Mouse (Mus musculus) spleen, adult 2 months (tissue): ENCODE results near the gene Gng12. TPM values are rescaled to one million over a fixed set of nuclear protein-coding genes. Genes with fewer than 3 reads are reported as not detected.

Experiments used
- DNase-seq, 2 experiments: peaks; one replicate each; pipeline versions ENCODE4 v3.0.0 to v3.0.0-alpha.2; 2012 to 2021; ENCODE audit warnings: low spot score in 2 of 2, low read depth in 1 of 2
- H3K27ac ChIP-seq: fragments of 200-500 bp; 2 replicates; pipeline ENCODE4 v1.5.1; 2012; ENCODE audit warnings: low read length, inconsistent platforms; ENCODE audit not compliant: insufficient read depth
- H3K27me3 ChIP-seq: fragments of 200-500 bp; 2 replicates; pipeline ENCODE4 v1.6.1; 2012; ENCODE audit warnings: mild to moderate bottlenecking, moderate library complexity, low read length, inconsistent platforms; ENCODE audit not compliant: control insufficient read depth, insufficient read depth
- H3K36me3 ChIP-seq: fragments of 200-500 bp; 2 replicates; pipeline ENCODE4 v1.6.1; 2012; ENCODE audit warnings: mild to moderate bottlenecking, low read length, inconsistent platforms; ENCODE audit not compliant: control insufficient read depth, insufficient read depth
- H3K4me1 ChIP-seq: fragments of 200-500 bp; 2 replicates; pipeline ENCODE4 v1.6.1; 2011; ENCODE audit warnings: inconsistent platforms; ENCODE audit not compliant: control insufficient read depth, insufficient read depth, insufficient read length
- H3K4me3 ChIP-seq: fragments of 200-500 bp; 2 replicates; pipeline ENCODE4 v1.5.1; 2011; ENCODE audit warnings: mild to moderate bottlenecking, inconsistent platforms; ENCODE audit not compliant: insufficient read depth, insufficient read length; ENCODE audit errors: extremely low read depth
- CTCF ChIP-seq: fragments of 200-500 bp; IDR thresholded peaks from 2 replicates; pipeline ENCODE4 v1.5.1; 2011; ENCODE audit warnings: mild to moderate bottlenecking, inconsistent platforms; ENCODE audit not compliant: insufficient read depth, insufficient read length, insufficient replicate concordance; ENCODE audit errors: extremely low read depth
- POLR2A ChIP-seq: fragments of 200-500 bp; IDR thresholded peaks from 2 replicates; pipeline ENCODE4 v1.6.1; 2011; ENCODE audit warnings: low read depth, low read length, inconsistent platforms
- WGBS: fragments of 180-500 bp; shearing (Covaris S2); methylation state at CpG from one replicate; pipeline ENCODE4 v1.1.7; 2018; 5-methylcytosine and 5-hydroxymethylcytosine counted together
- polyA plus RNA-seq: library from polyadenylated mRNA; depleted of rRNA; stranded (reverse); fragments of >200 nt; gene quantifications from 2 replicates; pipeline ENCODE4 v1.2.3, GENCODE M21; 2012

Gng12 gene
- polyA plus RNA-seq, 1 experiment: 6.9 TPM

DNA sequence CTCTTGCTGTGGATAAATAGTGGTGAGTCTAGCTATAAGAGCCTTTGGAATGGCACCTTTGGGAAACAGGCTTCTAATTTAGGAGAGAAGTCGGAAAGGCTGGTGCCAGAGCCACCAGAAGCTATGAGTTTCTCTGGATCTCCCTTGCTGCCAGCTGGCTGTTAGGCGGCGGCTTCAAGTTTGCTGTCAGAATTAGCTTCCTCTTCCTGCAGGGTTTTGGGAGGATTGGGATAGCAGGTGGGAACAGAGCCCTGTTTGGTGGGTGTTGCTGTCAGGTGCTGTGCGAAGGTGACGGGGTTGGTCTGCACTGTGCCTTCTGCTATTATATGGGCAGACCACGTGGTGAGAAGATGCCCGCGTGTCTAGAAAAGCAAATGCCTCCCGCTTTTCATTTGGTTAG, 7.0 kb downstream of the Gng12 start:
- no peaks in the 10 kb centered on the region for H3K27me3 ChIP-seq
- DNase-seq: no peak
- H3K4me1 ChIP-seq: peaks cover 8% of the 10 kb centered on the region; the same call in 1 of the 2 replicates
- H3K36me3 ChIP-seq: no peaks in the 10 kb centered on the region
- no peak overlapping the region for H3K27ac ChIP-seq
- WGBS: 89% methylated on average over 9 of the region's 9 CpGs
- TF ChIP-seq CTCF (no peak), POLR2A (no peak)
- no peak overlapping the region for H3K4me3 ChIP-seq

GRCm38 (mm10) chr6:66903720-66904119, 7.5 kb downstream of the Gng12 start:
- H3K36me3 ChIP-seq: no peaks in the 10 kb centered on the region
- 80% methylated on average over 6 of the region's 6 CpGs for WGBS
- peaks cover 8% of the 10 kb centered on the region; the same call in 1 of the 2 replicates for H3K4me1 ChIP-seq
- TF ChIP-seq CTCF (no peak), POLR2A (no peak)
- H3K4me3 ChIP-seq: no peak overlapping the region
- H3K27me3 ChIP-seq: no peaks in the 10 kb centered on the region
- no peak overlapping the region for H3K27ac ChIP-seq
- no peak for DNase-seq

DNA sequence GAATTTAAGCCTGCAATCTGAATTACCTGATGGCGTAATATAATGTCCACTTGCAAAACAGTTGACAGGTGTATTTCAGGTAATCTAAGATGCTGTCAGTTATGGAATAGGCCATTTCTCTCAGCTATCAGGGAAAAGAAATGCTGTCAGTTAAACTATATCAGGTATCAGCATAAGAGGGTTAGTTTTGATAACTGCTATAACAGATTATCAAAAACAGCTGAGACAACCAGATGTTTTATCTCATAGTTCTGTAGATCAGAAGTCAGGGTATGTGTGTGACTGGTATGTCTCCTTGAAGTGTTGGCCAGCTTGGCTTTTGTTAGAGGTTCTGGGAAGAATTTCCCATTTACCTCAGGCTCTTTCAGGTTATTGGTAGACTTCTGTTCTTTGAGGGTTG, 10.0 kb downstream of the Gng12 start:
- H3K4me1 ChIP-seq: peaks cover 11% of the 10 kb centered on the region; the same call in 1 of the 2 replicates
- 89% methylated on average over 1 of the region's 1 CpGs for WGBS

DNA sequence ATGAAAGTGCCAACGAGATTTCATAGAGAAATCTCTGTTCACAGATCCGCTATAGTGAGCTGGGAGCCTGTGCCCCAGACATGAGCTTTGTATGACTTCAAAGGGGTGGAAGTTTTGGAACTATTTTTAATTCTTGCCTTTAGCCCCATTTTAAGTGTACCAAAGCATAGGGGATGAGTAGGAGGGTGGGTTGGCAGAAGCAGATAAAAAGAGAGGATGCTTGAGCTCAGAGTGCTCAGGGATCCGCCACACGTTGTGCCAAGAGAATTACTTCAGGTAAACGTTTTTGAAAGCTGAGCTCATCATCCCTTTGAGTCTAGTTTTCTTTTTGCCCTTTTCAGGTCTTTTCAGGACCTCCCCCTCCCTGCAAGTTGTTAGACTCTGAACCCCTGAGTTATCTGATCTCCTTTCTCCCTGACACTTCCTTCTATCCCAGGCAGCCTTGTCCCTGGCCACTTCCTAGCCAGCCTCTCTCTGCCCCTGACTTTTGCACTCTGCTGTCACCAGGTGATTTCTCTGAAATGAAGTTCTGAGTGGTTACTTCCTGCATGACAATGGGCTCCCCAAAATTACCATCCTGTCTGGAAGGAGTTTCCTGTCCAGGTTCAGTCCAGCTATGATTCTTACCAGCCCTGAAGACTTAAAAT, 12.3 kb downstream of the Gng12 start:
- no peak for TF ChIP-seq POLR2A
- TF ChIP-seq CTCF: no peak
- H3K4me3 ChIP-seq: no peak overlapping the region
- H3K27ac ChIP-seq: no peak overlapping the region
- DNase-seq: no peak
- H3K27me3 ChIP-seq: no peaks in the 10 kb centered on the region
- WGBS: 74% methylated on average over 5 of the region's 5 CpGs
- H3K4me1 ChIP-seq: peaks cover 11% of the 10 kb centered on the region; the same call in 1 of the 2 replicates
- no peaks in the 10 kb centered on the region for H3K36me3 ChIP-seq

More for the DNA sequence above, 10.0 kb downstream of the Gng12 start:
- no peak for DNase-seq
- no peak overlapping the region for H3K4me3 ChIP-seq
- no peak for TF ChIP-seq CTCF
- no peak for TF ChIP-seq POLR2A
- H3K36me3 ChIP-seq: no peaks in the 10 kb centered on the region
- H3K27ac ChIP-seq: no peak overlapping the region
- H3K27me3 ChIP-seq: no peaks in the 10 kb centered on the region

DNA sequence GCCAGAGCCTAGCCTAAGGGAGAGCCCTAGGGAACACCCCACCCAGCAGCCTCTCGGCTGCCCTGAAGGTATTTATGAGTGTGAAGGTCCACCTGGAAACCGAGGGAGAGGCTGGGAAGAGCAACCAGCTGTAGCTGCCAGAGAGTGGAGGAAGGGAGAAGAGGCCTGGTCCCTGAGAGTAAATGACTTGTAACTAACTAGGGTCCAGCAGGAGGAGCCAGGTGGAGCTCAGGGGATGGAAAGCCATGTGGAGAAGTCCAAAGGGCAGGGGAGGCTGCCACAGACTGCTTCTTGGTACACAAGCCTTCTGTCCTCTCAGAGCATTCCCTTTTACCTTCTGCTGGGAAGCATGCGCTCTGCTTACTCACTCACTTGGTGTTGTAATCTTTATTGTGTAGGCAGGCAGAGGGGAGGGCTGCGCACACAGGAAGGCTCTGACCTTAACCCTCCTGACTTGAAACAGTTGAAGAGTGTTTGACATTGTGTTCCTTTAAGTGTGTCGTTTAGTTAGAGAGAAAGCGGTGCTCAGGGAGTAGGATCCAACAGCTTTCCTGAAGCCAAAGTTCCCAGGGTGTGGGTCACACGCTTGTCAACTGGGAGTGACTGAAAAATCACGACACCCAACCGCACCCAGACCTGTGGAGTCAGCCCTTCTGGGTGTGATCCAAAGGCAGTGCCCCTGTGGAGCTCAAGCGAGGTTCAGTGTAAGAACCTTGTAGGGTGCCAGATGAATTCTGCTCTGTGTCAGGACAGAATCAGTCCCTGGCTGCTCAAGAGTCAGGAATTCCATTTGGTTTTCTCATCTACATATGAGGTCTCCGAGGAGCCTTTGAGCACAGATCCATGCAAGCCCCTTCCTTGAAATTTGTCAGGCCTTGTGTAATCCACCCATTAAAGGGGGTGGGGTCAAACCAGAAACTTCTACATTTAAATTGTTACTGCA, 14.6 kb downstream of the Gng12 start:
- Histone ChIP-seq H3K4me3 (no peak overlapping the region), H3K27ac (no peak overlapping the region), H3K27me3 (no peaks in the 10 kb centered on the region), H3K4me1 (peaks cover 3% of the 10 kb centered on the region; the same call in 1 of the 2 replicates), H3K36me3 (no peaks in the 10 kb centered on the region)
- 76% methylated on average over 11 of the region's 11 CpGs for WGBS
- TF ChIP-seq POLR2A (no peak), CTCF (no peak)
- DNase-seq: no peak

DNA sequence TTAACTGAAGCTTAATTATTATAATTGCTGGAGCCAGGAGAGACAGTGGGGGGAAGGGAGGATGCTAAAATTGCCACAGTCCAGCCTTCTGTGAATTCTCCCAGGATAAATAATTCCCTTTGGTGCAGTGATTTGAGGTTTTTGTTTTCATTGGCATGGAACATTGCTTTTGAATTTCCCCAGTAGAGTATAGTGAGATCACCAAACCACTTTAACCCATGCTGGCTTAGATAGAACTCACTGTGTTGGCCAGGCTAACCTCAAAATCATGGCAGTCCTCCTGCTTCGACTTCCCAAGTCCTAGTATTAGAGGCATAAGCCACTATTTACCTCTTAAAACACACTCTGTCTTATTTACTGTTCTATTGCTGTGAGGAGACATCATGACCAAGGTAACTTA, 17.2 kb downstream of the Gng12 start:
- DNase-seq: no peak
- WGBS: 91% methylated on average over 1 of the region's 1 CpGs
- TF ChIP-seq CTCF: no peak
- no peak for TF ChIP-seq POLR2A

More for the DNA sequence above, 17.2 kb downstream of the Gng12 start:
- H3K27ac ChIP-seq: no peak overlapping the region
- no peak overlapping the region for H3K4me3 ChIP-seq
- H3K27me3 ChIP-seq: no peaks in the 10 kb centered on the region
- no peaks in the 10 kb centered on the region for H3K36me3 ChIP-seq
- peaks cover 3% of the 10 kb centered on the region; the same call in 1 of the 2 replicates for H3K4me1 ChIP-seq
